Mouse (Mus musculus) midbrain, embryonic 15.5 days (tissue): Measurements from ENCODE around the gene Pycr1. TPM values are rescaled to one million over a fixed set of nuclear protein-coding genes. Genes with fewer than 3 reads are reported as not detected.

ENCODE experiments used
- ATAC-seq: fragments of 200-750 bp; cut with Nextera tagmentation; replicated peaks from 2 replicates; pipeline ENCODE4 v1.8.0; 2017; ENCODE audit warnings: moderate TSS enrichment
- H3K27ac ChIP-seq: fragments of 300-500 bp; sonication (generic); 2 replicates; pipeline ENCODE4 v1.5.1; 2015; ENCODE audit warnings: mild to moderate bottlenecking, inconsistent platforms
- H3K27me3 ChIP-seq: fragments of 300-500 bp; sonication (generic); replicated peaks from 2 replicates; pipeline ENCODE4 v1.6.1; 2015; ENCODE audit warnings: inconsistent platforms
- H3K36me3 ChIP-seq: fragments of 300-500 bp; sonication (generic); replicated peaks from 2 replicates; pipeline ENCODE4 v1.6.1; 2015; ENCODE audit warnings: inconsistent platforms
- H3K4me1 ChIP-seq: fragments of 300-500 bp; sonication (generic); 2 replicates; pipeline ENCODE4 v1.6.1; 2015; ENCODE audit warnings: inconsistent platforms
- H3K4me2 ChIP-seq: fragments of 300-500 bp; sonication (generic); 2 replicates; pipeline ENCODE4 v1.6.1; 2015; ENCODE audit warnings: inconsistent platforms, mild to moderate bottlenecking, moderate library complexity
- H3K4me3 ChIP-seq: fragments of 300-500 bp; sonication (generic); 2 replicates; pipeline ENCODE4 v1.5.1; 2015; ENCODE audit warnings: mild to moderate bottlenecking, inconsistent platforms
- H3K9ac ChIP-seq: fragments of 300-500 bp; sonication (generic); 2 replicates; pipeline ENCODE4 v1.6.1; 2015; ENCODE audit warnings: mild to moderate bottlenecking, inconsistent platforms
- H3K9me3 ChIP-seq: fragments of 300-500 bp; sonication (generic); 2 replicates; pipeline ENCODE4 v1.6.1; 2016; ENCODE audit warnings: inconsistent platforms
- WGBS: fragments of 180-500 bp; shearing (Covaris S2); methylation state at CpG from one replicate; pipeline ENCODE4 v1.1.7; 2015; ENCODE audit warnings: mixed read lengths; 5-methylcytosine and 5-hydroxymethylcytosine counted together
- polyA plus RNA-seq: library from polyadenylated mRNA; unstranded; fragments of >200 nt; fragmentation: Nextera tagmentation; extraction: Ambion mirVana; gene quantifications from 2 replicates; pipeline ENCODE4 v1.2.1, GENCODE M21; 2015

Gene Pycr1
- polyA plus RNA-seq, 1 experiment from 2014 or later: 21.2 TPM

DNA sequence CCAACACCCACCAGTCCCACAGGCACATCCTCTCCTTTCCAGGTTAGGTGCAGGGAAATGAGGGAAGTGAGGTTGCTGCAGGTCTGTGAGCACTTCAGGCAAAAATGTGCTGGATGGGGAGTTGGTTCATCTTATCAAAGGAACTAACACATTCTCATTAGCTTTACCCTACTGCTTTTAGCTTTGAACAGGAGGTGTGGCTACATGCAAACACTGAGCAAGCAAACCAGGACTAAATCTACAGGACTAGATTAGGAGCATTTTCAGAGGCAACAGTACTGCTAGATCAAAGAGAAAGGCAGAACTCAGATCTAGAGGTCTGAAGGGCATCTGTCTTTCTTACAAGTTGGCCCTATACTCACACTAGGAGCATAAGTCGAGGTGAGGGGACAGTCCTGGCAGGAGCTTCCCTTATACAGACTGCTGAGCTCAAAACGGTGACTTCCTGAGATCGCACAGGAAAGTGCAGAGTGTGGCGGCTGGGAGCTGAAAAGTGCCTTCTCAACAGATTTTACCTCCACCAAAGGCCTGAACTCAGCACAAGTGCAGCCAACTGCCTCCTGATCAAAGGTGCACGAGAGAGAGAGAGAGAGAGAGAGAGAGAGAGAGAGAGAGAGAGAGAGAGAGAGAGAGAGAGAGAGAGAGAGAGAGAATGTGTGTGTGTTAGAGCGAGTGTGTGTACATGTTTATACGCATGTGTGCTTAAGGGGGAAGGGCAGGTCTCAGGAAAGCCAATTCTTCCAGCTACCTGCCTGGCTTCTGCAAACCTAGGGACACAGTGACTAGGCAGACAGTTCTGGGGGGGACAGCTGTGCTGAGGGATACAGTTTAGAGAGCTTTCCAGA is 12.5 kb downstream of the Pycr1 start:
- 33% methylated on average over 7 of the region's 7 CpGs for WGBS
- Histone ChIP-seq H3K9me3 (no peaks in the 10 kb centered on the region), H3K36me3 (peaks cover 10% of the 10 kb centered on the region; the same call in 1 of the 2 replicates), H3K9ac (no peak overlapping the region), H3K4me3 (no peak overlapping the region), H3K27me3 (no peaks in the 10 kb centered on the region), H3K4me2 (peak overlapping the region; percentile 97; the same call in 1 of the 2 replicates), H3K4me1 (peaks cover 37% of the 10 kb centered on the region), H3K27ac (no peak overlapping the region)
- no peak for ATAC-seq

DNA sequence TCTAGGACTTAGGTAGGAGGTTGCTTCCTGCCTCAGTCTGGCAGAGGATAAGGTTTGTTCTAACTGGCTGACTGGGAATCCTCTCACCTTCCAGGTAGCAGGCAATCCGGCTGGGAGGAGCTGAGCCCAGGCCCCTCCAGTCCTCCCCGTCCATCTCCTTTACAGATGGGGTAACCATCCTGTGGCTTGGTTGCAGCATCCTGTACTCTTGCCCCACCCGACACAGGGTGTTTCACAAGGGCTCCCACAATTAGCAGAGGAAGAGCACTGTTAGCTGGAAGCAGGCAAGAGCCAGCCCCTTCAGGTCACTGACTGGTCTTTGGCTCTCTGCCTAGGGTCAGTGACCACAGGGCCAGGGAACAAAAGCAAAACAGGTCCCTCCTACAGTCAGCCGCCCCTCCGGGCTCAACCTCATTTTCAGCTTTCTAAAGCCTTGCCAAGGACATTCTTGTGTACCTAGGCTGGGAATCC is 13.1 kb downstream of the Pycr1 start:
- peaks cover 10% of the 10 kb centered on the region; the same call in 1 of the 2 replicates for H3K36me3 ChIP-seq

DNA sequence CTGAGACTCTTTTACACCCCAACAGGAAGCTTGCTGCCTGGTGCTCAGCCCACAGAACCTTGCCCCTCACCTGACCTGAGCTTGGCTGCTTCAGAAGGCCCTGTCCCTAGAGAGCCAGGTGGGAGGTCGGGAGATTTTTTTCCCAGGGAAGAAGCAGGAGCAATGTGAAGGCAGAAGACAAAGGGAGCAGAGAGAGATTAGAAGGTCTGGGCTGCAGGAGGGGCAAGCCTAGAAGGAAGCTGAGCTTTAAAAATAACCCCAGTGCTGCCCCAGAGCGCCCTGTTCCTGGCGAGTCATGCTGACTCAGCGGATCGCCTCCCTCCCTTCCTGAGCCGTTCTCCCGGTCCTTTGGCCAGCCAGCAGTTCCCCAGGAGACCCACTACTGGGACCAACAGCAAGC is 13.7 kb downstream of the Pycr1 start:
- peaks cover 43% of the 10 kb centered on the region for H3K4me1 ChIP-seq
- ATAC-seq: no peak
- peak overlapping the region; percentile 32; the same call in 1 of the 2 replicates for H3K27ac ChIP-seq
- 0 out of 2 replicates have a peak overlapping the region, but pooled peaks have one; percentile 2 for H3K4me2 ChIP-seq
- H3K9ac ChIP-seq: peak overlapping the region; percentile 23; the same call in 1 of the 2 replicates
- no peaks in the 10 kb centered on the region for H3K27me3 ChIP-seq
- no peaks in the 10 kb centered on the region for H3K9me3 ChIP-seq
- H3K4me3 ChIP-seq: no peak overlapping the region
- WGBS: 33% methylated on average over 7 of the region's 7 CpGs
- H3K36me3 ChIP-seq: peaks cover 10% of the 10 kb centered on the region; the same call in 1 of the 2 replicates

More for the DNA sequence above, 13.1 kb downstream of the Pycr1 start:
- Histone ChIP-seq H3K4me2 (0 out of 2 replicates have a peak overlapping the region, but pooled peaks have one; percentile 2), H3K9me3 (no peaks in the 10 kb centered on the region), H3K27me3 (no peaks in the 10 kb centered on the region), H3K27ac (peak overlapping the region; percentile 32; the same call in 1 of the 2 replicates), H3K4me3 (no peak overlapping the region), H3K9ac (peak overlapping the region; percentile 23; the same call in 1 of the 2 replicates), H3K4me1 (peaks cover 39% of the 10 kb centered on the region)
- 26% methylated on average over 5 of the region's 5 CpGs for WGBS
- ATAC-seq: no peak

DNA sequence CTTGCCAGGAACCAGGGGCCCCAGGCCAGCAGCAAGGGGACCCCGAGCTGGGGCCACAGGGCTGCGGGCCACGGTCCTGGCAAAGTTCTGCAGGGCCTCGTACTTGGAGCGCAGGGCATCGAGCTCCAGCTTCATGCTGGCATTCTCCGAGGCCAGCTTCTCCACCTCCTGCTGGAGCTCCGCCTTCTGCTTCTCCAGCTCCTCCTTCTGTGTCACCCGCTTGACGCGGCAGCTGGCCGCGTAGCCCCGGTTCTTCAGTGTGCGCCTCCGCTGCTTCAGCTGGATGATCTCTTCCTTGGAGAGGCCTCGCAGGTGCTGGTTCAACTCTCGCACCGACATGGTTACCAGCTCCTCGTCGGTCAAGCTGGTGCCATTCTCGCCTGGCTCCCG is 14.2 kb downstream of the Pycr1 start:
- 68% methylated on average over 23 of the region's 23 CpGs for WGBS
- Histone ChIP-seq H3K27me3 (no peaks in the 10 kb centered on the region), H3K4me1 (peaks cover 44% of the 10 kb centered on the region)

DNA sequence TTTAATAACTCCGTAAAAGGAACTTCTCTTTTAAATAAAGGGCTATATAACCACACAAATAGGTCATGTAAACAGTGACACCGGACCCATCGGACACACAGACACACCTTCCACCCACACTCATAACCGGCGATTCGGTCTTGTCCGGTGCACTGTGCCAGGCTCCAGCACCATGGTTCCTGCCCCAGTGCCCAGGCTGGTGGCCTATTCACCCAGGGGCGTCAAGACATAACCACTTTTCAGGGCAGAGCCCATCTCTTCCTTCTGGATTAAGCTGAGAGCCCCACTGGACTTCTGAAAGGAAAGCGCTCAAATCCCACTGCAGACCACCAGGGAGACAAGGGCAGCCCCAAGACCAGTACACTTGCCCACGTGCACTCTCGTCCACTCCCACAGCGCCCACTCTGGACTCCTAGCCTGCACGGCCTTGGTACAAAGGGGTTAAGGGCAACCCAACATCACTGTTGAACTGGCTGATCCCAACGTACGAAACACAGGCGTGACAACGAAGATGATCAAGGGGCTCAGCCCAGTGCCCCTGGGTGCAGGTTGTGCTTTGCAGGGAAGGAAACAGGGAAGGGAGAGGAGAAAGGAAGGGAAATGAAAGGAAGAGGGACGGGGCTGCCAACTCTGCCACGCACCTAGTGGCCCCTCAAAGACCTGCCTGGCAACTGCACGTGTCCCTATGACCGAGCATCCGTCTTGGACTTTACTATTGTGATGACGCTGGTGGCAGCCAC is 14.8 kb downstream of the Pycr1 start:
- peaks cover 46% of the 10 kb centered on the region for H3K4me1 ChIP-seq
- H3K9ac ChIP-seq: no peak overlapping the region
- H3K36me3 ChIP-seq: peaks cover 10% of the 10 kb centered on the region; the same call in 1 of the 2 replicates
- WGBS: 97% methylated on average over 23 of the region's 23 CpGs
- no peaks in the 10 kb centered on the region for H3K9me3 ChIP-seq
- ATAC-seq: no peak
- H3K4me3 ChIP-seq: no peak overlapping the region
- H3K27me3 ChIP-seq: no peaks in the 10 kb centered on the region
- no peak overlapping the region for H3K27ac ChIP-seq
- no peak overlapping the region for H3K4me2 ChIP-seq

More for the DNA sequence above, 14.2 kb downstream of the Pycr1 start:
- no peak for ATAC-seq
- H3K4me2 ChIP-seq: no peak overlapping the region
- no peak overlapping the region for H3K27ac ChIP-seq
- H3K9me3 ChIP-seq: no peaks in the 10 kb centered on the region
- H3K4me3 ChIP-seq: no peak overlapping the region
- no peak overlapping the region for H3K9ac ChIP-seq
- H3K36me3 ChIP-seq: peaks cover 10% of the 10 kb centered on the region; the same call in 1 of the 2 replicates

DNA sequence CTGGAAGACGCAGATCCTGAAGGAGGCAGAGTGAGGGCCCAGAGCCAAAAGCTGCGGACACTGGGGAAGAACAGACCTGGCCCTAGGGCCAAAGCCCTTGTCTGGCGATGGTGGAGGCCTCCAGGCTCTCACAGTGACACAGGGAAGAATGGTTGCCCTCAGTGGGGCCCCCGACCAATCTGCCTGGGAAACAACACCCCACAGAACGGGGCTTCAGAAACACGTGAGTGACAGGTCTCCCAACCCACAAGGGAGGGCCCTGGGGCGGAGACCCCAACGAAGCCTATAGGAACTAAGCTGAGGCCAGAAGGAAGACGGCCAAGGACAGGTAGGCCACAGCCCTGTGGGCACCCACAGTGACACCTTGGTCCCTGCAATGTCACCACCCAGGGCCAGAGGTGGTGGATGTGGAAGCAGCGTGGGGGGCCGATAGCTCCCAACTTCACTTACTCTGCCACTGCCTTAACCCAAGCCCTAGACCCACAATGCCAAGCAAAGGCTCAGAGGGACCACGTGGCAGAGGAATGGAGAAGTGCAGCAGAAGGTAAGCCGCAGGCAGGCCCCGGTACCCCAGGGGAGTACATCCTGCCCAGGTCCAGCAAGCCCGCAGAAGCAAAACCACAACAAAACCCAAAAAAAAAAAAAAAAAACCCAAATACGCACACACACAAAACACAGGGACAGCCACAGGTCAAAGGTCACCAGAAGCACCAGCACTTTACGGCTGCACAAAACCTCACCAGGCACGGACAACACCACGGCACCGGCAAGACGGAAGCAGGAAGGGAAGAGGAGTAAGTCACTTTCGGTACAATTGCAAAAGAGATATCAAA is 15.9 kb downstream of the Pycr1 start:
- WGBS: 84% methylated on average over 22 of the region's 22 CpGs
- H3K4me2 ChIP-seq: no peak overlapping the region
- H3K36me3 ChIP-seq: peaks cover 11% of the 10 kb centered on the region; the same call in 1 of the 2 replicates
- H3K9ac ChIP-seq: no peak overlapping the region
- H3K4me3 ChIP-seq: no peak overlapping the region
- H3K4me1 ChIP-seq: peaks cover 52% of the 10 kb centered on the region
- H3K27ac ChIP-seq: no peak overlapping the region
- no peaks in the 10 kb centered on the region for H3K9me3 ChIP-seq
- ATAC-seq: no peak
- H3K27me3 ChIP-seq: no peaks in the 10 kb centered on the region

DNA sequence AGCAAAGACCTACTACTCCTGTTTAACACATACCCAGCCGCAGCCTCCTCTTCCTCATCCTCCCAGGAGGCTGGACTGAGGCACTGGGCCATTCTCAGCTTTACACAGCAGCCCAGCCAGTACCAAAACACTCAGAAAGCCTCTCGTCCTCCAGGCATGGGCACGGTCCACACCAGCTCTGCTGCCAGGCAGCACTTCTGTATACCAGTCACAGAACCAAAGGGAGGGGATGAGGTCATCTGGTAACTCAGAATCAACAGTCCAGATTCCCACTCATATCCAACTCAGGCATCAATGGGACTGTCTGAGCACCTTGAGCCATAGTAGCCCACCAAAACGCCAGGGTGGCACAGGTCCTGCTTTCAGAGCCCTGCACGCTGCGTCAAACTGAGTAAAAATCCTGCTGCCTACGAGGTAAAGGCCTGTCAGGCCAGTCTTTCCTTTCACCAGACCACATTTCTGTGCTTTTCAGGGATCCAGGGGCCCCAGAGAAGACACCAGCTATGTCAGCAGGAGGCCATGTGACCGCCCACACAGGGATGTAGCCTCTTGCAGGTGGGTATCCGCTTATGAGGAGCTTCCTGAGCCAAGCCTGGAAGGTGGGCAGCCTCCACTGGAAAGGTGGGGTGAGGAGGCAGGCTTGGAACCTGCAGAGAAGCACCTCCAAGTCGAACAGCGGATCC is 16.6 kb downstream of the Pycr1 start:
- H3K9me3 ChIP-seq: no peaks in the 10 kb centered on the region
- H3K27ac ChIP-seq: no peak overlapping the region
- ATAC-seq: no peak
- WGBS: 91% methylated on average over 11 of the region's 11 CpGs
- H3K4me3 ChIP-seq: no peak overlapping the region
- H3K36me3 ChIP-seq: peaks cover 18% of the 10 kb centered on the region; the same call in 1 of the 2 replicates
- no peak overlapping the region for H3K4me2 ChIP-seq
- H3K9ac ChIP-seq: no peak overlapping the region
- no peaks in the 10 kb centered on the region for H3K27me3 ChIP-seq
- H3K4me1 ChIP-seq: peaks cover 44% of the 10 kb centered on the region

DNA sequence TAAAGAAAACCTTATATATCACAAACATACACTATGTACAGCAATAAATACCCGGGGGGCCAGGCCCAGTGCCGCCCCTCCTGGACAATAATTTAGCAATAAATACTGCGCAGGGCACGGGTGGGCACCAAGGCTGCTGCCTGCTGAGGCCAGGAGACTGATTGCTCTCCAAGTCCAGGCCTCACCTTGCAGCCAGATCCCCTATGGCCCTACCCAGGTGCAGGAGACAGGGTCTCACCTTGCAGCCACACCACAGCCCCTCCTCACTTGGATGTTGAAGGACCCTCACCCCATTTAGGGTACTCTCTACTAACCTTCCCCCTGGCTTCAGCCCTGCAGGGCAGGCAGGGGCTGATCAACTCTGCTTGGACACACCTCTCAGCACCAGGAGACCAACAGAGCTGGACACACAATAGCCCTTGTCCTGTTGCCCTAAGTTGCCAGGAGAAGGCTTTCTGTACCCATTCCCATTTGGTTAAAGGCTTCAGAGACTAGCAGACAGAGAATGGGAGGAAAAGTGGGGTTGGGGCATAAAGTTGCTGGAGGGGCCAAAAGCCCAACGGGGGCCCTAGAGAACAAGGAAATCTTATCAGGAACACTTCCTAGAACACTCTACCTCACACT is 18.3 kb downstream of the Pycr1 start, which contains the start of gene Sirt7:
Gene Sirt7, minus strand, starts transcription at position 89 of the 624 bp plus-strand sequence.
- H3K9me3 ChIP-seq: no peaks in the 10 kb centered on the region
- H3K4me2 ChIP-seq: peak within 1 kb of the TSS; percentile 99
- H3K9ac ChIP-seq: peak within 1 kb of the TSS; percentile 74
- 25% methylated on average over 5 of the region's 5 CpGs for WGBS
- H3K4me1 ChIP-seq: peaks cover 29% of the 10 kb centered on the region
- H3K4me3 ChIP-seq: peak within 1 kb of the TSS; percentile 88
- peak within 1 kb of the TSS; percentile 77 for H3K27ac ChIP-seq
- ATAC-seq: peak; percentile 54
- no peaks in the 10 kb centered on the region for H3K27me3 ChIP-seq
- peaks cover 31% of the 10 kb centered on the region for H3K36me3 ChIP-seq

DNA sequence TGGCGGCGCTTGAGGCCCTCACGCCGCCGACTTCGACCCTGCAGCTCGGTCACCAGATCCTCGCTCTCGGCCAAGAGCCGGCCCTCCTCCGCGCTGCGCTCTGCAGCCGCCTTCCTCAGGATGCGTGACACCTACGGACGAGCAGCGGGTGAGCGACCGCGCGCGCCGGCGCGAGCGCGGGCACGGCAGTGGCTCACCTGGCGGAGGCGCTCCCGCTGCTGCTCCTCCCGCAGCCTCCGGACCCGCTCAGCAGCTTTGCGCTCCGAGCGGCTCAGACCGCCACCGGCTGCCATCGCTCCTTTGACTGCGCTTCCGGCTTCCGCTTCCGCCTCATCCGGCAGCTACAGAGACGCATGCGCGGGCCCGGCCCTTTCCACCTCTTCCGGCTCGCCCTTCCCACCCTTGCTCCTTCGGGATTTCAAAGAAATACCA is 18.9 kb downstream of the Pycr1 start:
- WGBS: under 1% methylated on average over 53 of the region's 53 CpGs
- peaks cover 36% of the 10 kb centered on the region for H3K36me3 ChIP-seq

DNA sequence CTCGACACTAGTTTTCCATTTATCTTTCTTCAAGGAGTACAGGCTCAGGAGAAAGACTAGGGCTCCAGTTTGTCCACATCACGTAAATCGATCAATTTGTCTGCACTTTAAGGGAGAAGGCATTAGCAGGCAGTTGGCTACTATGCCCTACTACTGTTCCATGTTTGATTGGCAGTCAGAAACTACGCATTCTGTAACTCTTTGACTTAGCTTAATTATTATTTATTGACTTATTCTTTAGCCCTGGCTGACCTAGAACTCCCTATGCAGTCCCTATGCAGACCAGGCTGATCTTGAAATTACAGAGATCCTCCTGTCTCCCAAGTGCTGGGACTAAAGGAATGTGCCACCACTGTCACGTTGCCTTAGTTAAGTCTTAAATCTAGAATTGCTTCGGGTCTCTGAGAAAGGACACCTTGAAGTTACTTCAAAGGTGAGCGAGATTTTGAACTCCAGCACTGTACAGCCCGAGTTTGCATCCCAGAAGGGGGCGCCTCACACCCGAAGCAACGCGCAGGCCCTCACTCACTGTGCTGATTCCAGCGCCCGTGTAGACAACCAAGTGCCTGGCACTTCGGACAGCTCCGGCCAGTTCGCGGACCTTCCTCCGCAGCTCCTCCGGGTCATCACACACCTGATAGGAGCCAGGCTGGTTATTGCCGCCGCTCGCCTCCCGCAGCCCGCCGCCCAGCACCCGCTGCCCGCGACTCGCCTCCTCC is 19.4 kb downstream of the Pycr1 start:
- 13% methylated on average over 30 of the region's 30 CpGs for WGBS
- peak; percentile 62 for ATAC-seq
- H3K27ac ChIP-seq: peak overlapping the region; percentile 77
- no peaks in the 10 kb centered on the region for H3K9me3 ChIP-seq
- H3K27me3 ChIP-seq: no peaks in the 10 kb centered on the region
- H3K36me3 ChIP-seq: peaks cover 35% of the 10 kb centered on the region
- peak overlapping the region; percentile 99 for H3K4me2 ChIP-seq
- peaks cover 19% of the 10 kb centered on the region for H3K4me1 ChIP-seq
- H3K9ac ChIP-seq: peak overlapping the region; percentile 74
- H3K4me3 ChIP-seq: peak overlapping the region; percentile 88

More for the DNA sequence above, 18.9 kb downstream of the Pycr1 start:
- Histone ChIP-seq H3K9ac (peak overlapping the region; percentile 74), H3K4me3 (peak overlapping the region; percentile 88), H3K4me2 (peak overlapping the region; percentile 99), H3K27me3 (no peaks in the 10 kb centered on the region), H3K27ac (peak overlapping the region; percentile 77), H3K4me1 (peaks cover 23% of the 10 kb centered on the region), H3K9me3 (no peaks in the 10 kb centered on the region)
- ATAC-seq: peak; percentile 79
